Mouse (Mus musculus) liver (tissue): ENCODE data around the gene Eps15l1.

Experiments
- DNase-seq: peaks from one replicate; pipeline ENCODE4 v3.0.0-alpha.2; 2020; ENCODE audit warnings: mixed read lengths

The Eps15l1 gene

DNA sequence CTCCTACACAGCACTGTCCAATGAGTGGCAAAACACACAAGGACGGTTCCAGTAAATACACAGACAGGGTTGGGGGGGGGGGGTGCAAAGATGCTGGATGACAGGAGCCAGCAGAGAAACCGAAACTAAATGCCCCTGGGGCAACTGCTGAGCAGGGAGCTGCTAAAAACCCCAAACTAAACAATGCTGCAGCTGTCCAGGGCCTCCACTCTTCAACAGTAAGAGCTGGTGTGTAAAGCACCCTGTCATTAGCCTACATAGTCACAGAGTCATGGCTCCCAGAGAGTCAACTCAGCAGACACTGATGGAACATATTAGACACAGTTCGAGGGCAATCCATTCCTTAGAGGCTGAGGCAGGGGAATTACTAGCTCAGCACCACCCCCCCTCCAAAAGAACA lies 11.8 kb downstream of the Eps15l1 start:
- no peak for DNase-seq

GRCm38 (mm10) chr8:72407878-72408277 lies 13.4 kb downstream of the Eps15l1 start:
- DNase-seq, result no peak

DNA sequence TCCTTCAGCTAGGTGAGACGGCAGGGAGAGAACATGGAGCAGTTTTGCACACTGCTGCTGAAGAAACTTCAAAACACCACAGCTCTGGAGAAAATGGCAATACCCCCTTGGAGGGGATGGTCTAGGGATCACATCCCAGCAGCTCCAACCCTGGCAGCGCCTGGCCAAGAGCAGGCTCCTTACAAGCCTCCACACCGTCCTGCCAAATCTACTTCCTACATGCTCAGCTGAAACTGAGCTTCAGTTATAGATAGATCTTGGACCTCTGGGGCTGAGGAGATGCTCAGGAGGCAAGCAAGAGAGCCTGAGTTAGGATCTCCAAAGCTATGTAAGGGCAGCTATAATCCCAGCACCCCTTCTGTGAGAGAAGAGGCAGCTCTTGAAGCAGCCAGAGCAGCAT lies 18.3 kb downstream of the Eps15l1 start:
- no peak for DNase-seq

GRCm38 (mm10) chr8:72401381-72401780 lies 19.9 kb downstream of the Eps15l1 start:
- no peak for DNase-seq

GRCm38 (mm10) chr8:72385737-72386136 lies 35.5 kb downstream of the Eps15l1 start:
- no peak for DNase-seq

GRCm38 (mm10) chr8:72382395-72382794 lies 38.9 kb downstream of the Eps15l1 start:
- DNase-seq, result no peak

DNA sequence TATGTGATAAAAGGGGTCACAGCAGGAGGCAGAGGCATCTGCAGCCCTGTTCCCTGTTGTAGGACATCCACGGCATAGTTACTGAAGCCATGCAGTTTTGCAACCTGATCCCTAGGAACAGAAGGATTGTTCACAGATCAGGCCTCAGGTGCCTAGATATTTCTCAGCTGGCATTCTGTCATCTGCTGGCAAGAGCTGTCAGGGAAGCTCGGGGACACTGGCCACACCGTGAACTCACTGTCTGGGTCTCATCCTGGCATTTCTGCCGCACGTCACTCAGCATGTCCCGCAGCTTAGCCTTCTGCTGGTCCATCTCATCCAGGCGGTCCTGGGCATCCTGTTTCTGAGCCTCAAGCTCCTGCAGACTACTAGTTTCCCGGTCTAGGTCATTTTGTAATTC lies 40.6 kb downstream of the Eps15l1 start:
- DNase-seq, result no peak

DNA sequence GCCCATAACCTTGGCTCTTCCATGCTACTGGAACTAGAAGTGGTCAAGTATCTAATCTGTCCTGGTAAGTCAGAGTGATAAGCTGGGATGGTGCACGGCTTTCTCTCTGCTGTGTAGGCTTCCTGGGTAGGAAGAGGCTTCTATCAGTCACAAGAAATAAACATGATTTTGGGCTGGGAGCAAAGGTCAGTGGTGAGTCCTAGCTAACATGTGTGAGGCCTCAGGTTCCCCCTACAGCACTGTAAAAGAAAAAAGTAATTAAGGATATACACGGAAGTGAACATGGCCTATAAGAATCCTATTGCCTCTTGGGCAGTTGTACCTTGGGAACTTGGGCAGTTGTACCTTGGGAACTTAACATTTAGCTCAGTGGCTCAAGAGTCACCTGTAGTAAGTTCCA lies 44.4 kb downstream of the Eps15l1 start:
- no peak for DNase-seq

DNA sequence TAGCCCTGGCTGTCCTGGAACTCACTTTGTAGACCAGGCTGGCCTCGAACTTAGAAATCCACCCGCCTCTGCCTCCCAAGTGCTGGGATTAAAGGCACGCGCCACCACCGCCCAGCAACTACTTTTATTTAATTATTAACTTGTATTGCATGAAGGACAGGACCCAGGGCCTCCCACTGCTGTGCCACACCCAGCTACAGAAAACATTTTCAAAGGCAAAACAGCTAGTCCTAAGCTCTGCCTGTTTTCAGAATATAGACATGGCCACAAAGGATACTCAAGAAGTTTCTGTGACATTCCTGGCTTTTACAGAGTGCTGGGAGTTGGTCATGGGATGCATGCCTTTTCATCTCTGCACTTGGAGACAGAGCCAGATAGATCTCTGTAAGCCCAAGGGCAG lies 45.0 kb downstream of the Eps15l1 start:
- DNase-seq, result no peak

GRCm38 (mm10) chr8:72375161-72375560 lies 46.1 kb downstream of the Eps15l1 start:
- no peak for DNase-seq

DNA sequence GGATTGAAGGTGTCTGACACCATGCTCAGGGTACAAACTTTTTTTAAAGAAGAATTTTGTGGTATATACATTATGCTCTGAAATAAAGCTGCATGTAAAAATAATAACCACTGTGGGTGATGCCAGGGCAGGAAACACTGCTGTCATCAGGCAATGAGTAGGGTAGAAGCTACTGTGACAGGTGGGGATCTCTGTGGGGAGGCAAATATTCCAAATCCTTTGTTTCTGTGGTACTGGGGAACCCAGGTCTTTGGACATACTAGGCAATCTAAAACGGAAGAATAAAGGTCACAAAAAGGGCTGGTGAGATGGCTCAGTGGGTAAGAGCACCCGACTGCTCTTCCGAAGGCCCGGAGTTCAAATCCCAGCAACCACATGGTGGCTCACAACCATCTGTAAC lies 48.9 kb downstream of the Eps15l1 start:
- no peak for DNase-seq

GRCm38 (mm10) chr8:72371356-72371755 lies 49.9 kb downstream of the Eps15l1 start:
- no peak for DNase-seq

DNA sequence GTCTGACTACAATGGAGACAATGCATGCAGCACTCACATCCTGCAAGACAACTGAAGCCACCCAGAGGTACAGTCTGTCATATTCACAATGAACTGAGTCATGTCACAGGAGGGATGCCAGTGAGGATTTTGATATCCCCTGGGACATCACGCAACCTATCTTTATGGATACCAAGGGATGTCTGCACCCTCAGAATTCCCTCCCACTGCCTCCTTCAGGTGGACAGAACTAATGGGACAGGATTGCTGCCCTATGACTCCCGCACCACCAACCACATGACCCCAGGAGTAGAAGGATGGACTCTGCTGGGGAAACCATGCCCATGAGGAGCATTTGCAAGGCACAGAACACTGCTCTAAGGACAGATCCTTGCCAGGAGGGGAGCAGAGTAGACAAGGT lies 54.8 kb downstream of the Eps15l1 start:
- no peak for DNase-seq

DNA sequence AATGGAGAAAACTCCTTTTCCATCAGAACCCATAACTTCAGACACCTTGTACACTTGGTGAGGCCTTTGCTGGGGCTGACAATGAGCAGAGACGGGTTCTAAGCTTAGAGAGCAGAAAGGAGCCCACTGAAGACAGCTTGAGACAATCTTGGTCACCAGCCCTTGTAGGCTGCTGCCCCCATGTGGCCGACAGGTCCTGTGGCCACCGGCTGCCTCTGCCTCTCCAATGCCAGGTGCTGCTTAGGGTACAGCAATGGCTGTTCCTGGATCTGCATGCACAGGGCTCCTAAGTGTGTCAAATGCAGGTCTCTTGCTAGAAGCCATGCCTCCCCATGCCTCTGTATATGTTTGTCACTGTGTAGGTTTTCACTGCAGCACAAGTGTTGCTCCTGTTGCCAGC lies 55.4 kb downstream of the Eps15l1 start:
- peak; percentile 63 for DNase-seq

DNA sequence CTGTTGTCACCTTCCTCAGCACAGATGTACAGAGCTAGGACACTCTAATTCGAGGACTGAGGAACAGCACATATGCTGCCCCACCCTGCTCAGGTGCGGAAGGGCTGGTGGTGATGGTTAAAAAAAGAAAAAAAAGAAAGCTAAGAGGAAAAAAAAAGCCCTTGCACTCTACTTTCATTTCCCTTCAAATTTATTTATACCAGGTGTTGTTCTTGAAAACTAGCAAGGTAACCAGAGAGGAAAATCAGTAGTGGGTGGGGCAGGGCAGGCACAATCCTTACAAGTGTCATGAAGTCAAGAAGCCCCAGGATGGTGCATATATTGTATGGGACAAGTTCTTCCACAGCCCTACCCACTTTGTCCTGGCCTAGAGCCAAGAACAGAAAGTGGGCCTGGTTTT lies 56.2 kb downstream of the Eps15l1 start:
- DNase-seq, result no peak

GRCm38 (mm10) chr8:72363457-72363856 lies 57.8 kb downstream of the Eps15l1 start:
- no peak for DNase-seq

- no peak for DNase-seq
These were observed 58.5 kb downstream of the Eps15l1 start for GRCm38 (mm10) chr8:72362754-72363153.

DNA sequence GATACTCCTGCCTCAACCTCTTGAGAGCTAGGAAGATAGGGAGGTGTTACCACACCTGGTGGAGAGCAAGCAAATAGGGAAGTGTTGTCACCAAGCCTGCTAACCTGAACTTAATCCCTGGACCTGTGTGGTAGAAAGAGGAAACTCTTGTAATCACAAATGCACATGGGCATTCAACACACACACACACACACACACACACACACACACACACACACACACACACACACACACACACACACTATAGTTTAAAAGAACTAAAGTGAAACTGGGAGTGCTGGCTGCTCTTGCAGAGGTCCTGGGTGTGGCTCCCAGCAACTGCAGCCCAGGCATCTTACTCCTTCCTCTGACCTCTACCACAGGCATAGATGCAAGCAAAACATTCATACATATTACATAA lies 61.1 kb downstream of the Eps15l1 start:
- no peak for DNase-seq

DNA sequence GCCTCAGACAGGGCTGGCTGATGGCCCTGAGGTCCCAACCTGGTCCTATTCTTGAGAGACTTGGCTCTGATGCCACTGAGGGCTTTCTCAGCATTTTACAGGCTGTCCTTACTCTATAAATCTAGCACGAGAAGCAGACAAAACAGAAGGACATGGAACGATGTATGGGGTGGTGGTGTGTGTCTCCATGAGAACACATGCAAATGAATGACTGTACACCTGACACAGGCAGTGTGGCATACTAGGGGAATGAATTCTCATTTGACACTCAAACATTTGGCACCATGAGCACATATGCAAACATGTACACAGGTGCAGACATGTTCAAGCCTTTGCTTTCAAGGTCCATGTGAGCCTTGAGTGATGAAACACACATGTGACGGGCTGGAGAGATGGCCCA lies 64.7 kb downstream of the Eps15l1 start:
- no peak for DNase-seq

DNA sequence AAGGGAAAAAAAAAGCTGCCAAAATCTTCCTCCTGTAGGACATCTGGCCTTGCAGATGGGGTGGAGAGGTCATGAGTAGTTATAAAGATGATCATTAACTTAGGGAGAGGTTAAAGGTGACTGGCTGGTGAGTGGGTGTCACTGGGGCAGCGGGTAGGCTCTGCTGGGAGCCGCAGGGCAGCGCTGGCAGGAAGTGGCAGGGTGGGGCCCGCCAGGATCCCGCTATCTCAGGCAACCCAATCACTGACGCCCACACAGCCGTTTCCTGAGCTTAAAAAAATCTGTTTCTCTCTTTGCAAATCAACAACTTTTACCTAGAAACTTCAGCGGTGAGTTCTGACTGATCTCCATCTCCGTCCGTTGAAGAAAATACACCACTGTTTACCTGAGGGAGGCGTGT lies 67.0 kb downstream of the Eps15l1 start:
- peak; percentile 61 for DNase-seq

DNA sequence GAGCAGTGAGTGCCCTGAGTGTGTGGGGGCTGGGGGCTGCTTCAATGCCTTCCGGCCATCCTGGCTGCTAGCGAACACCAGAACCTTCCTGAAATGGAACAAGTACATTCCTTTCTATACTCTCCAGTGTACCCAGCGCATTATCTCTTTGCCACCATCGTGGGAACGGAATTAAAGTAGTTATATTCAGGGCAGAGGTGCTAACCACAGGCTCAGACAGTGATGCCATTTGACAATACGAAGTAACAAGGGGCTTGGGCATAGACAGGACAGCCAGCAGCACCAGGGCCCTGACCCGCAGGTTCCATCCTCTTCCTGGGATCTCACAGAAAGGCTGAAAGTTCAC lies 67.6 kb downstream of the Eps15l1 start:
- no peak for DNase-seq

GRCm38 (mm10) chr8:72352951-72353699 lies 68.1 kb downstream of the Eps15l1 start:
- DNase-seq, result no peak

DNA sequence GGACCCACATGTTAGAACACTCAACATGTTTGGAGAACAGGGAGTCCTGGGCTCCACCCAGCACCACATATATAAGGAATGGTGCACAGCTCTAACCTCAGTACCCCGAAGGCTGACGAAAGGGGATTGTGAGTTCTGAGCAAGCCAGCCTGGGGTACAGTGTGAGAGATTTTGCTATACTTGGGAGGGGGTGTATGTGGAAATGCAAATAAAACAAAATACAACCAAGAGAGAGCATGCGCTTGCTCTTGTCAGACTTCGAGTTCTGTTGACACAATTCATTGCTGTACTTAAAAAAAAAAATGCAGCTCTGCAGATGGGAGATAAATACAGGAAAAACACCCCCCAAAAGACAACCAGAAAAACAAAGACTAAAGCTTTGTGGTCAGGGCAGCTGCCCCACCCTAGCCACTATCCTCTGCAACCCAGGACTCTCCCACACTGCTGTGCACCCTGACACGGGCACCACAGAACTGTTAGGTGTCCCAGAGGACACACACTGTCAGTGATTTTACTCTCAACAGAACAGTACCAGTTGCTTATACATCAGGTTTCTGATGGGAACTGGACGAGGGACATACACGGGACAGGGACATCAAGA lies 69.8 kb downstream of the Eps15l1 start:
- DNase-seq, result no peak

DNA sequence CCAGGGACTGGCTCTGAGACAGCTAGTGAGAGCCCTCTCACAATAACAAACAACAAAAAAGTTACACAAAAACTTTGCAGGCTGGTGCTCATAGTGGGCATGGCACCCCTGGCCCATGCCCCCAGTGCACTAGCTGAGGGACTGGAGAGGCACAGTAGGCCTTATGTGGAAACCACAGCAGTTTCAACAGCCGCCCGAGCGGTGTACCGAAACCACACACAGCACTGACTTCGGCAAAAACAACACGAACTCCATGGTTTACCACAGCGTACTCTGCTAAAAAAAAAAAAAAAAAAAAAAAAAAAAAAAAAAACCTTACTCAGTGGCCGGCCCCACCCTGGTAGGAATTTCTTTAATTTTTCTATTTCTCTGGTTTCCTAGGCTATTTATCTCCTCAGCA lies 70.5 kb downstream of the Eps15l1 start:
- peak; percentile 32 for DNase-seq

GRCm38 (mm10) chr8:72349838-72350237 lies 71.4 kb downstream of the Eps15l1 start:
- no peak for DNase-seq
